Mouse (Mus musculus) stomach, postnatal 0 days (tissue): ENCODE measurements around the gene Serpinb8.

Source experiments
- CTCF ChIP-seq: IDR thresholded peaks from 2 replicates; pipeline ENCODE4 v1.5.1; 2016; ENCODE audit warnings: antibody characterized with exemption, low read depth, mild to moderate bottlenecking, moderate library complexity
- EP300 ChIP-seq: optimal IDR thresholded peaks from 2 replicates; pipeline ENCODE3; 2016; ENCODE audit warnings: antibody characterized with exemption

DNA sequence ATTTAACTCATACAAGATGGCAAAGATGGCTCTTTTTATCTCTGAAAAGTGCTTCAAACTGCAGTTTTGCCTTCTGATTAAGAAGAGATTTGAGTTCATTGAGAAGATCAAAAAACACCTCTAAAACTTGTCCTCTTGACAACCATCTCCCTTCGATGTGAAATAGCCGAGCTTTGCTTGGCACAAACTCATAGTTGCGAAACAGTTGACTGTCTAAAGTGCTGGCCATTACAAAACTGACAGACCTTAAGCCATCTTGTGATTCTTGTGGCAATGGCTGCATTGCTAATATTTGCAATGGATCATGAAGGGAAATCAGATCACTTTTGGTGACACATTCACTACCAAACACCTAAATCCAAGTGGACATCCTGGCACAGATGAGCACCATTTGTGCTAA lies 30.3 kb upstream of the Serpinb8 start:
- TF ChIP-seq EP300 (no peak), CTCF (no peak)
